Mouse (Mus musculus): ENCODE measurements around the gene Tmcc3.
A peak's percentile ranks its signal among the peaks of the same experiment; 100 is the strongest.

Gene Tmcc3

GRCm38 (mm10) chr10:94371293-94371692, 59.5 kb downstream of the Tmcc3 start:
- peak; percentile 1 for DNase-seq (ENCODE audit: low read depth)

GRCm38 (mm10) chr10:94376941-94377340, 65.2 kb downstream of the Tmcc3 start:
- DNase-seq (ENCODE audit: low read depth) = no peak

DNA sequence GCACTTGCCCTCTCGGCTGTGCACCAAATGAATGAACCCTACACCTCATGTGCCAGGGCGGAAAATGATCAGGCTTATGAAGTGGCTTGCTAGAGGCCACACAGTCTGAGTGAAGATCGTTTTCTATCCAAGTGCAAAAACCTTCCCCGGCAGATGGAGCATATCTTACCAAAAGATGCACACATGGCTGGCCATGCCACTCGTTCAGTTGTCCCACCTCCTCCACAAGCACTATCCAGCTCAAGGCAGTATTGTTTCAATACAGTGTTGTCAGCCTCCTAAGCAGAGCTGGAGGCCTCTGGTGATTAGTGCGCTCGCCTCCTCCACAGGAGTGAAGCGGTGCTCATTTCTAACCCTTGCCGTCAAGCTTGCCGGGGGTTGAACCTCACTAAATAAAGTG, 66.1 kb downstream of the Tmcc3 start:
- DNase-seq (ENCODE audit: low read depth) = no peak

- peak; percentile 8 for DNase-seq (ENCODE audit: low read depth)
These were observed 66.6 kb downstream of the Tmcc3 start for GRCm38 (mm10) chr10:94378383-94378782.

GRCm38 (mm10) chr10:94380082-94380481, 68.3 kb downstream of the Tmcc3 start:
- no peak for DNase-seq (ENCODE audit: low read depth)

GRCm38 (mm10) chr10:94380662-94381392, 69.1 kb downstream of the Tmcc3 start:
- DNase-seq (ENCODE audit: low read depth) = no peak

DNA sequence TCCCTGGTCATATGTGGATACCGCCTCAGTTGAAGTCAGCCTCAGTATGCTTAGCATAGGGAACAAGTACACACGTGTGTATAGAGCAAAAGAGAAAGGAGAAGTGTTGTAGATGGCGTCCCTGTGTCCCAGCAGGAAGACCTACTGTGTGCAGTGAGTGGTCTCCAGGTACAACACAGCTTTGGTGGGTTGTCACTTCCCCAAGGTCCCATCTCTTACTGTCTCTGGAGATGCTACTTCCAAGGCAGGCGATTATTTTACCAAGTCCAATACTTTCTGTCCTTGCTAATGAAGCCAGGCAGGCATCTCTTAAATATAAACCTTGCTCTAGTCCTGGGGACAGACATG, 69.6 kb downstream of the Tmcc3 start:
- DNase-seq (ENCODE audit: low read depth) = no peak

DNA sequence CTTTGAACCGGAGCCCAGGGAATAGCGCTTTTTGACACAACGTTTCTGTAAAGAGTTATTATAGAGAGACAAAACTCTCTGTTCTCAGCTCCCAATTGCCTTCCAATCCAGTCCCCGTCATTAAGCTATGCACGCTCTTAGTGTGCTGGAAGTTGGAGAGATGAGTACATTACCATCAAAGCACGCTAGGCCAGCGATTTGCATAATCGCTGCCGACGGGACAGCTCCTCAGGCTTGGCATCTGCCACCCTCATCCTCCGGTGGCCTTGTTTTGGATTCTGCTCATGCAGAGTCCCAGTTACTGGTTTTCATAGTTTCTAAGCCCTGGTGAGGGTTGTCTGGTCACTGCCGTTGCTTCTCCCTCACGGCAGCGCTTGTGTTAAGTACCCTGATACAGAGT, 70.9 kb downstream of the Tmcc3 start:
- no peak for DNase-seq (ENCODE audit: low read depth)

DNA sequence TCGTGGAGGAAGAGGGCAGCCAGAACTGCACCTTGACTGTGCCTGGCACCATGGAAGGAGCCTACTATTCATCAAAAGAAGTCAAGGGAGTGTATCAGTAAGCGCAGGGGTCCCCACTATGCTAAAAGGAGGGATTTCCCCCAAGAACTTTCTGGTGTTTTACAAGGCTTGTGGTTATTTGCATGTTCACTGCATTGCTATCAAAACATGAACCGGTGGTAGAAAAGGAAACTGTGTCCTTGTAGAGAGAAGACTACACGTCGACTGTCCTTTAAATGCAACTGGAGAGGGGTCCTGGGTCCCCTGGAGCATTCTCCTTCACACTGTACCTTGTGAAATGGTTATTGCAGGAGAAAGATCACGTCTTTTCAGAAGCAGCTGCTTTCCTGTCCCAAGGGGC, 71.8 kb downstream of the Tmcc3 start:
- DNase-seq (ENCODE audit: low read depth) = no peak

DNA sequence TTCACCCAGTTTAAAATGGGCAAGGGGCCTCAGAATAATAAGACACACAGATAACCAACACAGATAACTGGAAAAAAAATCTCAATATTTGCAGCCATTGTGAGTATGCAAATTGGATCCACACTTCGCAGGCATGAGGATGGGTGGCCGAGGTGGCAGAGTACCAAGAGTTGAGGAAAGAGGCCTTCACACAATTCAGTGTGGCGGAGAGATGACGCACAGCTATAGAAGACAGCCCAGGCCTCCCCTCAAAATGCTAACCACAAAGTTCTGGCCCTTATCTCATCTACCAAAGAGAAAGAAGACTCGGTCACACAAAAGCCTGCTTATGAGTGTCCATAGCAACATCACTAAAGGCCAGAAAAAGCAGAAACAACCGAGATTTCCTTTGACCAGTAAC, 77.5 kb downstream of the Tmcc3 start:
- DNase-seq (ENCODE audit: low read depth) = no peak

DNA sequence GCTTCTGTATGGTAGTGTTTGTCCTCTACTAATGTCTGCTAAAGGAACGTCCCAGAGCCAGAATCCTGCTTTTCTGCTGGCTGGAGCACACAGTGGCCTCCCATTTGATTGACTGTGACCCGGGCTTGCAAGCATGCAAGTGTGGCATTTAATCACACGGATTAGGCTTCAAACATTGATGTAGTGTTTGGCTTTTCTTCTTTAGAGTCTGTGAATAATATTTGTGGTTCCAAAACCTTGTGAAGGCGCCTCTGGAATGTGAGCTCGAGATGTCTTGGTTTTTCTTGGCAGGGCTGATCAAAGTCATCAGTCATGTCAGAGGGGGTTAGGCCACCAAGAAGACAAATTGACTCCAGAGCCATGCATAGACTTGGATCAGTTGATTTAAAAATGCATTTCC, 79.3 kb downstream of the Tmcc3 start:
- no peak for DNase-seq (ENCODE audit: low read depth)

DNA sequence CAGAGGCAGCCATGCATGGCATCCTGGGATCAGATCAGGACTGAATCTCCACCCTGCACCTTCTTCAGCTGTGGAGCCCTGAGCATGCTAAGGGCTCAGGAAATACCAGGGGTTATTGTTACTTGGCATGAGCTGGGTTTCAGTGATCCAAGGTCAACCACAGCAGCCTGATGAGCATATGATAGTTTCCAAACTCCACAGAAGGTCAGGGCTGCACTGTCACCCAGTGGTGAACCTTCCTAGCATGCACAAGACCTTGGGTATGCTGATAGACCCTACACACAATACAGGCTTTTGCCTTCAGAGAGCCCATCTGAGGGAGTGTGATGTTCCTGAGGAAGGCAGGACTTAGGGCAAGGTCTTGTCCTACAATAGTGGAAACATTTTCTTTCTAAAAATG, 82.5 kb downstream of the Tmcc3 start:
- DNase-seq (ENCODE audit: low read depth) = no peak

DNA sequence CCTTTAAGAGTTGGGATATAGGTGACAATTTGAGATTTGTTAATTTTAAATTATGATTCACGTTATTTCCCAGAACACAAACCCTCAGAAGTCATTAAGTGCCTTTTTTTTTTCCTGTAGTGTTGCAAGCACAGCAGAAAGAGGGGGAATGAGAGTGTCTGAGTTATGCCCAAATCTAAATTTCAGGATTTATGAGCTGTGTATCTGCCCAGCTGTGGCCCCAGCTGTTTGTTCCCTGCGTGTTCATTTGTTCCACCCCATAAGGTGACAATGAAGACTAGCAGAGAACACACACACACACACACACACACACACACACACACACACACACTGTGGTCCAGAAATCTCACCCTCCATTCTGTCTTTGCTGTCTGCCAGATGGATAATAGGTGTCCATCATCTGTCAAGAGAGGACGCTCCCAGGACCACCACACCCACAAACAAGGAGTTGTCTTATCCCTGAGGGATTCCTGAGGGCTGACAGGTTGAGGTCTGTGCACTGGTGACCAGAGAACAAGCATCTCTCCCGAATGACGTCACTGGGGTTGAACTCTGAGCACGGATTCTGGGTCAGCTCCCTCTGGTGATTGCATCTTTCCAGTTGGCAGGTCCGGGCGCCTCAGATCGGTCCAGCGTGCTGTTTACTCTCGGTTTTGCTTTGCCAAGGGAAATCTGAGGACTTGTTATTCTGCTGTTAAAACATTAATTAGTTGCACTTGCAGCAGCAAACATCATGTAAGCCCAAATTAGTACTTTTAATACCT, 86.3 kb downstream of the Tmcc3 start:
- no peak for DNase-seq (ENCODE audit: low read depth)

DNA sequence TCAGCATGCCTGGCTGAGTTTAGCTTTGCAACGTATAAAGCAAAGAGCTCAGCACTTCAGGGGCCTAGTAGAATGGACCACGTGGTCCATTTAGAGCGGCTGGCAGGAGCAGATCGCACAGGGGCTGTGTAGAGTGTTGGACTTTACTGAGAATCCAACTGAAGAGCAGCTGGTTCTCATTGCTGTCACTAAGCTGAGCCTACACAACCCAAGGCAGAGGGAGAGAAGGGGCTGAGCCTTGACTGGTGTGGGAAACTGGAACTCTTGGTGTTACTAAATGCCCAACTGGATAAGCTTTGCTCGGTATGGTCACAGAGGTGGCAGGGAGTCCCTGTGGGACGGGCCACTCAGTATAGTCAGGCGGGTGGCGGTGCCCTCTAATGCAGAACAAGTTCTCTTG, 89.1 kb downstream of the Tmcc3 start:
- DNase-seq (ENCODE audit: low read depth) = no peak

GRCm38 (mm10) chr10:94405456-94405855, 93.7 kb downstream of the Tmcc3 start:
- DNase-seq (ENCODE audit: low read depth) = no peak

DNA sequence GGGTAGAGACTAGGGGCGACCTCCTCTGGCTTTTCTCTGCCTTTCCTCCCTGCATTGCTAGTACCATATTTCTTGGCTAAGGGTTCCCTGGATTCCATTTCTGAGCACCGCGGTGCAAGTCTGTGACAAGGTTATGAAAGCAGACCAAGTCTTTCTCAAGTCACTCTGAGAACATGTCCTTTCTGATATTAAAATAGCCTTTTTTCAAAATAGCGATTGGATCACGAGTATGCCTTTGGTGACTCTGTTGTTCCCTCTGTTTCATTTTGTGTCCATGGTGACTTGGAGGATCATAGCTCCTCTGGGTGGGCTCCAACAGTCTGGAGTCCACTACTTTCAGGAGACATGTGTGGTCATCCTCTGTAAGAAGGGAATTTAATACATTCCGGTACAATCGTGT, 95.1 kb downstream of the Tmcc3 start:
- DNase-seq (ENCODE audit: low read depth) = no peak

- peak; percentile 40 for DNase-seq (ENCODE audit: low read depth)
These were observed 96.8 kb downstream of the Tmcc3 start for GRCm38 (mm10) chr10:94408356-94409146.

GRCm38 (mm10) chr10:94409661-94410060, 97.9 kb downstream of the Tmcc3 start:
- no peak for DNase-seq (ENCODE audit: low read depth)

DNA sequence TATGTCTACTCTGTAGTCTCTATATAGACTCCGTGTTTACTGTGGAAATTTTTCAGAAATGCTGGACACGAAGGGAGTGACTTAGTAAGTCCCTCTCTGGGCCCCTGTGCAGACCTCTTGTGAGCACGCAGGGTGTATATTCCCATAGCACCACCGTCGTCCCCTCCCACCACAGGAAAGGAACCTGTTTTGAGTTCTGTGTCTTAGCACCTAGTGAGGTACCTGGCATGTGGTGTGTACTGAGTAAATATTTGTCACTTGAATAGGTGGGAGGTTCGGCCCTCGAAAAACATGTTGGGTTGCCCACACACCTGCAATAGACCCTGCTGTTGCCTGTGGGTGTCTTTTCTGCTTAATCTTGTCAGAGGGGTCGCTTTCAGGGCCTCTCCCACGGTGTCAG, 99.8 kb downstream of the Tmcc3 start:
- DNase-seq (ENCODE audit: low read depth) = no peak

DNA sequence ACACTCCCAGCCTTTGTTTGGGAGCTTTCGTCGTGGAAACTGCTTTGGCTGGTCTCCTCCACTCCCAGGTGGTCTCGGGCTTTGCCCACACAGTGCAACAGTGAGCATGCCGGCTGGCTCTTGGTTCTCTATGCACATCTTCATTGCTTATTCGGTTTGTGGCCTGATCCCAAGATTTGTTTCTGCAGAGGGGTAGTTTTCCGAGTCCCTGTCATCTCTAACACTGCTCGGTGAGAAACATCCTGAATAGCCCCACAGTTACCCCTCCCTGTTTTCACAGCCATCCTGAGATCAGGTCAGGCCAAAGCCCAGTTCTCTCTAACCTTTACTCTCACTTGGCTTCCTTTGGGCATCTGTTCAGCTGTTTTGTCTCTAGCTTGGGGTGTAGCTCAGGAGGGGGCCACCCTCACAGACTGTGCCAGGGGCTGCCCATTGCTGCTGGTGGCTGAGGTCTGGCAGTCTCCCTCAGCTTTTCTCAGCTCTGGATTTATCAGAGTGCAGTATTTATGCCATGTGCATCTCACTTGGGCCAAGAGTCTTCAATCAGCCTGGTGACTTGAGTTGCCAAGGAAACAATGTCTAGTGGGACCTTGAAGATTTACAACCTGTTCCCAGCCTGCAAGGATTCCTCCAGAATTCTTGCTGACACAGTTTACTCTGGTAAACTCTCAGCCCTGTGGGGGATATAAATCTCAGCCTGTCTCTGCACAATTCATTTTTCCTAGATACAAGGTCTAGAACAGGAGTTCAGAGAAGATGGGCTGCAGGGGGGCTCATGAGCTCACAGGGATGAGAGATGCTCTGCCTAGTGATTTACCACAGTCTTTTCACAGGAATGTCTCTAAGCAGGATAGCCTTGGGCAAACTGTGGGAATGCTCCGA, 102.3 kb downstream of the Tmcc3 start:
- no peak for DNase-seq (ENCODE audit: low read depth)

DNA sequence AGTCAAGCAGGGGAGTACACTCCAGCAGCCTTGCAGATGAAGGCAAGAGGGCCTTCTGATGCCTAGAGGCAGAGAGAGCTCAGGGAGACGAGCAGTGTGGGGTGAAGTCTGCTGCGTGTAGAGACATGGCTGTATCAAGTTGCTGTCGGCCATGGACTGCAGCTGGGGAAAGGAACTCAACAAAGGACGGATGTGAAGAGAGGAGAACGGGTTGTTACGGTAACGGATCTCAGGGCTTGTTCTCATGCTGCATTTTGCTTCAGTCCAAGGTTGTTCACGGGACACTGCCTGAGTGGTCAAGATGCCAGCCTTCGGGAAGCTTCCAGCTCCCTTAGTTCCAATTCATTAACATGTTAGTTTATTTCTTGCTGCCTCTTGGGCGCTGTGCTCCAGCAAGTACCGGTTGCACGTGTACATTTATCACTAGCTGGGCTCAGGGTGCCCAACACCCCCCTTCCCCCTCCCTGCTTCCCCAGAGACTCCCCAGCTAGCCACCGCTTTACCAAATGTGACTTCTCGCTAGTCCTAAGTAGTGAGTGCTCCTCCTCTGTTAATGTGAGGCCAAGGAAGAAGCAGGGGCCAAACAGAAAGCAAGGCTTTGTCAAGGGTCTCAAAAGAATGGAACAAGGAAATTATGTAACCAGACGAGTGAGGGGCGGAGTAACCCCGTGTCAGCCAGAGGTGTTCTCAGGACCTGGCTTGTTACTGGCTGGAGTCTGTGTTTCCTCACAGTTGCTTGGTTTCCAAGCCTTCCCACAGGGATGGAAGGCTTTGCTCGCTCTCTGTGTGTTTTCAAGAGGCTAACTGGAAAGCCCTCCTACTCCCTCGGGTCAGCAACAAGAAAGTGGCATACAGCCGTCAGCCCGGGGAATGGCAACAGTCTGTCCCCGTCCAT, 104.4 kb downstream of the Tmcc3 start:
- DNase-seq (ENCODE audit: low read depth) = no peak

All from c-Kit-positive CD71-positive TER-119-negative erythroid progenitor cells, embryonic 14.5 days (primary cell).